Mouse (Mus musculus) kidney, adult 2 months (tissue): ENCODE data around the gene Gnb1l.

ENCODE experiments used
- CTCF ChIP-seq: fragments of 200-500 bp; conservative IDR thresholded peaks from 2 replicates; pipeline ENCODE4 v1.5.1; 2011; ENCODE audit warnings: low read depth, mild to moderate bottlenecking, control low read depth, low read length, moderate library complexity, mixed read lengths; ENCODE audit not compliant: insufficient read depth, insufficient read length
- POLR2A ChIP-seq: fragments of 200-500 bp; IDR thresholded peaks from one replicate; pipeline ENCODE4 v1.6.1; 2011; ENCODE audit warnings: low read depth, low read length, control low read depth

DNA sequence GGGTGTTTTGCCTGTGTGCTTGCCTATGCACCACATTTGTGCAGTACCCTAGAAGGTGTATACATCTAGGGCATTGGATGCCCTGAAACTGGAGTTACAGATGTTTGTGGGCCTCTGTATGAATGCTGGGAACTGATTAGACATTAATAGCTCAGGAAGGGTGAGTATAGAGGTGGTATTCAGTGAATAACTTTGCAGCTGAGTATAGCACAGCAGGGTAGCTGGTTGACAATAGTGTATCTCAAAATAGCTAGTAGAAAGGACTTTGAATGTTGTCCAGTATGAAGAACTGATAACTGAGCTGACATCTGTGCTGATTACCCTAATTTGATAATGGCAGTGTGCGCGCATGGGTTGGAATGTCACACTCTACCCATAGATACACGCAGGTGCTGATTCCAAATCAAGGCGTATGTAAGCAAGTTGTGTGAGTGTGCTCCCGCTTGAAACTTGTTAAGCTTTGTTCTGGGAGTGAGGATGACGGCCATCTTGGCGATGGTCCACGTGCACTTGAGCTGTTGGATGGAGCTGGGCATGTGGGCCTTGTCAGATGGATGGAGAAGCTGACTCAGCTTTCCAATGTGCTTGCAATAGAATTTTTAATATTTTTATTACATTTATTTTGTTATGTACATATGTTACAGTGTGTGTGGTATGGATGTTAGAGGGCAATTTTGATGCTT, 25.2 kb downstream of the Gnb1l start:
- TF ChIP-seq CTCF = no peak
- no peak for TF ChIP-seq POLR2A
